In genomic region chr12:21165891-21166342, GRCm38 (mm10) we compare ENCODE assay signal across 8 mouse cellular contexts.
A peak's percentile ranks its signal among the peaks of the same experiment; 100 is the strongest.
DNase-seq lines count a peak whose midpoint lies in the region; ATAC-seq and TF ChIP-seq lines count a peak whose summit lies in the region.

No protein-coding gene starts in this region.

- DNase-seq in adrenal gland, postnatal 14 days, result peak; percentile 34
- no peak for DNase-seq in adrenal gland, postnatal 4 days (ENCODE audit: low spot score in 2 of 2)
- DNase-seq in liver, postnatal 0 days, result peak; percentile 26
- no peak for DNase-seq in liver
- peak; percentile 29 to 61 for DNase-seq in layer of hippocampus, postnatal 14 days (ENCODE audit: low spot score in 2 of 2)

- TF ChIP-seq CTCF in liver, postnatal 0 days (IDR thresholded peaks at IDR 0.05; ENCODE audit: low read depth), result no peak

- WGBS in liver, postnatal 0 days (ENCODE audit: insufficient replicate concordance), result 52% methylated on average over 7 of the region's 7 CpGs
- WGBS in stomach, embryonic 15.5 days, result 47% methylated on average over 7 of the region's 7 CpGs
- 74% methylated on average over 7 of the region's 7 CpGs for WGBS in midbrain, embryonic 16.5 days

- H3K9me3 ChIP-seq in liver, postnatal 0 days (ENCODE audit: low read length), result no peaks in the 10 kb centered on the region
- H3K9me3 ChIP-seq in stomach, embryonic 15.5 days, result no peaks in the 10 kb centered on the region
- no peaks in the 10 kb centered on the region for H3K9me3 ChIP-seq in midbrain, embryonic 16.5 days (replicated peaks; ENCODE audit: control insufficient read depth, low read length, poor library complexity, severe bottlenecking)

- no peak overlapping the region for H3K9ac ChIP-seq in liver, postnatal 0 days (replicated peaks)
- no peak overlapping the region for H3K9ac ChIP-seq in stomach, embryonic 15.5 days
- H3K9ac ChIP-seq in midbrain, embryonic 16.5 days (ENCODE audit: low read depth, low read length), result no peak overlapping the region

- peaks cover 15% of the 10 kb centered on the region for H3K4me1 ChIP-seq in liver, postnatal 0 days (ENCODE audit: insufficient read depth)
- peaks cover 28% of the 10 kb centered on the region for H3K4me1 ChIP-seq in stomach, embryonic 15.5 days
- H3K4me1 ChIP-seq in midbrain, embryonic 16.5 days (ENCODE audit: control insufficient read depth, insufficient read depth, low read length), result peaks cover 2% of the 10 kb centered on the region; the same call in 1 of the 2 replicates

- no peaks in the 10 kb centered on the region; the same call in none of the 2 replicates for H3K36me3 ChIP-seq in liver, postnatal 0 days (replicated peaks; ENCODE audit: insufficient read depth, low read length)
- peaks cover 8% of the 10 kb centered on the region; the same call in 1 of the 2 replicates for H3K36me3 ChIP-seq in stomach, embryonic 15.5 days
- no peaks in the 10 kb centered on the region; the same call in 1 of the 2 replicates for H3K36me3 ChIP-seq in midbrain, embryonic 16.5 days (ENCODE audit: control insufficient read depth, insufficient read depth, low read length)

- no peak for TF ChIP-seq EP300 in liver, postnatal 0 days (IDR thresholded peaks at IDR 0.05; ENCODE audit: low read depth)

- peak overlapping the region; percentile 91 for H3K27ac ChIP-seq in liver, postnatal 0 days (ENCODE audit: low read depth)
- H3K27ac ChIP-seq in stomach, embryonic 15.5 days, result no peak overlapping the region
- no peak overlapping the region for H3K27ac ChIP-seq in midbrain, embryonic 16.5 days (ENCODE audit: low read length)

- H3K4me2 ChIP-seq in liver, postnatal 0 days (ENCODE audit: low read depth, low read length), result no peak overlapping the region
- no peak overlapping the region for H3K4me2 ChIP-seq in stomach, embryonic 15.5 days
- H3K4me2 ChIP-seq in midbrain, embryonic 16.5 days (ENCODE audit: low read length), result no peak overlapping the region

- ATAC-seq in liver, postnatal 0 days, result peak; percentile 54
- ATAC-seq in stomach, embryonic 15.5 days (ENCODE audit: insufficient read depth, low FRiP score, low read depth), result 0 out of 2 replicates have a peak, but pooled peaks have one; percentile 6
- ATAC-seq in CD4-positive, CD25-positive, alpha-beta regulatory T cell, adult 4 months, result no peak
- no peak for ATAC-seq in midbrain, embryonic 16.5 days

- H3K27me3 ChIP-seq in liver, postnatal 0 days (ENCODE audit: insufficient read depth, low read length), result no peaks in the 10 kb centered on the region
- H3K27me3 ChIP-seq in stomach, embryonic 15.5 days (replicated peaks), result no peaks in the 10 kb centered on the region
- no peaks in the 10 kb centered on the region for H3K27me3 ChIP-seq in midbrain, embryonic 16.5 days (ENCODE audit: control insufficient read depth, insufficient read depth, low read depth, low read length)

- H3K4me3 ChIP-seq in liver, postnatal 0 days (ENCODE audit: low read depth, low read length), result no peak overlapping the region
- H3K4me3 ChIP-seq in stomach, embryonic 15.5 days (replicated peaks), result no peak overlapping the region
- H3K4me3 ChIP-seq in midbrain, embryonic 16.5 days (ENCODE audit: low read depth, low read length), result no peak overlapping the region

Comparison
In these comparisons a context has a peak if more than half of its experiments do, and no peak if none do; other contexts are left out.
1. DNase-seq: peak in adrenal gland, postnatal 14 days (single experiment), liver, postnatal 0 days (single experiment) and layer of hippocampus, postnatal 14 days (2 of 2); none in adrenal gland, postnatal 4 days (0 of 2) and liver (single experiment).
2. ATAC-seq: peak in liver, postnatal 0 days (single experiment) and stomach, embryonic 15.5 days (single experiment); none in CD4-positive, CD25-positive, alpha-beta regulatory T cell, adult 4 months (single experiment) and midbrain, embryonic 16.5 days (single experiment).